Mouse (Mus musculus): ENCODE measurements around the gene Klrc2. TPM values are rescaled to one million over a fixed set of nuclear protein-coding genes. Genes with fewer than 3 reads are reported as not detected.
"Not testable (repeated sequence)": the region's sequence is repeated elsewhere in the genome, so short reads cannot be mapped to it uniquely, and the experiment has no call there.

Klrc2 gene
- total RNA-seq (2014; rRNA removed) (not detected in 2 replicates), polyA plus RNA-seq (2015; fragmentation: Nextera tagmentation; extraction: Ambion mirVana) (not detected in 2 replicates)

GRCm38 (mm10) chr6:129660589-129660988, at the start of gene Klrc2:
TSS of gene Klrc2 (minus strand) at chr6:129660689.
- H3K9me3 ChIP-seq (ENCODE audit: low read length); H3K36me3 ChIP-seq (ENCODE audit: insufficient read depth); H3K4me3 ChIP-seq (ENCODE audit: low read depth, low read length); H3K4me1 ChIP-seq (ENCODE audit: insufficient read depth); ATAC-seq; H3K27ac ChIP-seq (ENCODE audit: low read depth, low read length); H3K27me3 ChIP-seq (ENCODE audit: insufficient read depth, low read length); DNase-seq; H3K9ac ChIP-seq; H3K4me2 ChIP-seq (ENCODE audit: low read depth): not testable (repeated sequence)
- 78% methylated on average over 4 of the region's 4 CpGs for WGBS

DNA sequence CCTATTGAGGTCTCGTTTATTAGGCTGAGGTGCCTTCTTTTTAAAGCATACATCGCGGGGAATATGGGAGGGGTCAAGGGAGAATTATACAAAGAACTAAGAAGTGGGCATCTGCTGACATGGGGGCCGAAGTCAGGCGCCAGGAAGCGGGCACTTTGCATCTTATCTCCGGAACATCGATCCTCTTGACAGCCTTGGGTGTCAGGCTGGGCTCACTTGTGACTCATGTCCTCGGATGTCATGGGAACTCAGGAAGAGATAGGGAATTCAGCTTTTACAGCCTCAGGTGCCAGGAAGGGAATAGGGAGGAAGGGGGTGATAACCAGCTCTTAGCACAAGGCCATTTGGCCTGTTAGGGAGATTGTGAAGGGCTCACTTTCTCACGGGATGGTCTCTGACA, 30.9 kb upstream of the Klrc2 start:
- not testable (repeated sequence) for H3K9ac ChIP-seq; H3K36me3 ChIP-seq (ENCODE audit: insufficient read depth); H3K4me1 ChIP-seq (ENCODE audit: insufficient read depth); H3K27me3 ChIP-seq (ENCODE audit: insufficient read depth, low read length); H3K4me3 ChIP-seq (ENCODE audit: low read depth, low read length); H3K4me2 ChIP-seq (ENCODE audit: low read depth); ATAC-seq; H3K9me3 ChIP-seq (ENCODE audit: low read length); DNase-seq; H3K27ac ChIP-seq (ENCODE audit: low read depth, low read length)
- WGBS: 87% methylated on average over 10 of the region's 10 CpGs

DNA sequence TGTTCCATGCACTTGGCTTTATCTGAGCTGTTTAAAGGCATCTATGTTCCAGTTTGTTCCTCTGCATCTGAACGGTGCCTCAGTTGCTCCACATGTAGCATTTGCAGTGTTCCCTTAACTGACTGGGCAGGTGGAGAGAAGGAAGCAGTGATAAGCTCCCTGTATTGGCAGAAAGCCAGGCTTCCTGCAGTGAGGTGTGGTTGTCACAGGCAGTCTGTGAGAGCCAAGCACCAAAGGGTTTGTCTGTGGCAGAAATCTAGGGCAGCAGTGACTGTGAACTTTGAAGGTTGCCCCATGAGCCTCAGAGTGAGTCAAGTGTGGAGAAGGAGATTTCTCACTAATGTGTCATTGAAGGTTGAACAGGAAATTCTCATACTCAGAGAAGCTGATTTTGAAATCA, 19.9 kb upstream of the Klrc2 start:
- Histone ChIP-seq H3K4me2 (ENCODE audit: low read depth) (no peak overlapping the region), H3K9me3 (ENCODE audit: low read length) (no peaks in the 10 kb centered on the region), H3K4me3 (ENCODE audit: low read depth, low read length) (no peak overlapping the region), H3K27ac (ENCODE audit: low read depth, low read length) (no peak overlapping the region), H3K9ac (no peak overlapping the region), H3K4me1 (ENCODE audit: insufficient read depth) (no peaks in the 10 kb centered on the region), H3K36me3 (ENCODE audit: insufficient read depth) (no peaks in the 10 kb centered on the region), H3K27me3 (ENCODE audit: insufficient read depth, low read length) (no peaks in the 10 kb centered on the region)
- no peak for TF ChIP-seq CTCF (IDR thresholded peaks at IDR 0.05; ENCODE audit: low read depth)
- 78% methylated on average over 1 of the region's 1 CpGs for WGBS
- DNase-seq (no peak), ATAC-seq (no peak)

DNA sequence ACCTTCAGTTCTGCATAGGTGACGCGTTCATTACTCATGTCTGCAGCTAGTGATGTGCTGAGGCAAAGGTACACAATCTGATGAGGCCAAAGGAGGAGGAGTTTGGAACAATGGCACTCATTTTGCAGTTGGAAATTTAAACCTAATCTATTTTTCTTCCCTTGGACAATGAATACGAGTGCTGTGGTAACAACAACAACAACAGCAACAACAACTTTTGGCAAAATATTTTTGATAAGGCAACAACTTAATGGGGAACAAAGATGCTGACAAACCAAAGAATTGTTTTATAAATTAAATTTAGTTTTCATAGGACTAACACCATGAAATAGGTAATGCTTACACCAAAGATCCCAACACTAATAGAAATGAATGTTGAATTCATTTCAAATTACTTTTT, 18.4 kb upstream of the Klrc2 start, which contains the start of gene Klrc1:
Klrc1 (minus strand) TSS at position 101 of the 400 bp plus-strand sequence.
- no peak for DNase-seq
- no peak within 1 kb of the TSS for H3K4me2 ChIP-seq (ENCODE audit: low read depth)
- H3K9me3 ChIP-seq (ENCODE audit: low read length): no peaks in the 10 kb centered on the region
- TF ChIP-seq CTCF (IDR thresholded peaks at IDR 0.05; ENCODE audit: low read depth): no peak
- H3K36me3 ChIP-seq (ENCODE audit: insufficient read depth): no peaks in the 10 kb centered on the region
- no peak within 1 kb of the TSS for H3K4me3 ChIP-seq (ENCODE audit: low read depth, low read length)
- H3K4me1 ChIP-seq (ENCODE audit: insufficient read depth): no peaks in the 10 kb centered on the region
- no peaks in the 10 kb centered on the region for H3K27me3 ChIP-seq (ENCODE audit: insufficient read depth, low read length)
- ATAC-seq: no peak
- WGBS: 88% methylated on average over 3 of the region's 3 CpGs
- no peak within 1 kb of the TSS for H3K9ac ChIP-seq
- no peak within 1 kb of the TSS for H3K27ac ChIP-seq (ENCODE audit: low read depth, low read length)

DNA sequence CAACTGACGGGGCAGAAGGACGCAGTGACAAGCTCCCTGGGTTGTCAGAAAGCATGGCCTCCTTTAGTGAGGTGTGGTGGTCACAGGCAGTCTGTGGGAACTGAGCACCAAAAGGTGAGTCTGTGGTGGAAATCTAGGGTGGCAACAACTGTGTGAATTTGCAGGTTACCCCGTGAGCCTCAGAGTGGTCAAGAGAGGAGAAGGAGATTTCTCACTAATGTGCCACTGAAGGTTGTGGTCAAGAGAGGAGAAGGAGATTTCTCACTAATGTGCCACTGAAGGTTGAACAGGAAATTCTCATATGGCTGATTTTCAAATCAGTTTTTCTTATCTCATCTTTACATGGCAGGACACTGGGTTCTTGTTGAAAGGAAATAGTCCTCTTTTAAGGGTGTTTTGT, 812 bp upstream of the Klrc2 start:
- not testable (repeated sequence) for H3K4me2 ChIP-seq (ENCODE audit: low read depth); H3K36me3 ChIP-seq (ENCODE audit: insufficient read depth); H3K27ac ChIP-seq (ENCODE audit: low read depth, low read length); H3K27me3 ChIP-seq (ENCODE audit: insufficient read depth, low read length); H3K9ac ChIP-seq; H3K9me3 ChIP-seq (ENCODE audit: low read length); DNase-seq; ATAC-seq; H3K4me1 ChIP-seq (ENCODE audit: insufficient read depth); H3K4me3 ChIP-seq (ENCODE audit: low read depth, low read length)
- no CpG with 5 or more reads among the region's 3 CpGs for WGBS

- DNase-seq; H3K36me3 ChIP-seq (ENCODE audit: insufficient read depth): not testable (repeated sequence)
- 100% methylated on average over 1 of the region's 3 CpGs for WGBS
Observed at GRCm38 (mm10) chr6:129644054-129644453, 16.4 kb downstream of the Klrc2 start.

GRCm38 (mm10) chr6:129643237-129643636, 17.3 kb downstream of the Klrc2 start, which contains the start of gene Klrc3:
TSS of gene Klrc3 (minus strand) at chr6:129643337.
- H3K4me3 ChIP-seq (ENCODE audit: low read depth, low read length); H3K4me1 ChIP-seq (ENCODE audit: insufficient read depth); DNase-seq; H3K9me3 ChIP-seq (ENCODE audit: low read length); H3K27ac ChIP-seq (ENCODE audit: low read depth, low read length); H3K27me3 ChIP-seq (ENCODE audit: insufficient read depth, low read length); H3K9ac ChIP-seq; H3K4me2 ChIP-seq (ENCODE audit: low read depth); H3K36me3 ChIP-seq (ENCODE audit: insufficient read depth); ATAC-seq: not testable (repeated sequence)
- WGBS: 77% methylated on average over 3 of the region's 3 CpGs

More at GRCm38 (mm10) chr6:129644054-129644453, 16.4 kb downstream of the Klrc2 start:
- not testable (repeated sequence) for H3K4me2 ChIP-seq (ENCODE audit: low read depth); ATAC-seq; H3K4me1 ChIP-seq (ENCODE audit: insufficient read depth); H3K27ac ChIP-seq (ENCODE audit: low read depth, low read length); H3K27me3 ChIP-seq (ENCODE audit: insufficient read depth, low read length); H3K9ac ChIP-seq; H3K4me3 ChIP-seq (ENCODE audit: low read depth, low read length); H3K9me3 ChIP-seq (ENCODE audit: low read length)

DNA sequence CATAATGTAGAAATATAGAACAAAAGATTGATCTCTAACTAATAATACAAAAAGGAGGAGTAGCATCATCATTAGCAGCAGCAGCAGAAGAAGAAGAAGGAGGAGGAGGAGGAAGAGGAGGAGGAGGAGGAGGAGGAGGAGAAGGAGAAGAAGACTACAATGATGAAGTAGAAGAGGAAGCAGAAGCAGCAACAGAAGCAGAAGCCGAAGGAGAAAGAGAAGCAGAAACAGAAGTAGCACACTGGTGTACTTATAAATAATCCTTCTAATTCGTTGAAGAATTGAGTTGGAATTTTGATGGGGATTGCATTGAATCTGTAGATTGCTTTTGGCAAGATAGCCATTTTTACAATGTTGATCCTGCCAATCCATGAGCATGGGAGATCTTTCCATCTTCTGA, 29.4 kb downstream of the Klrc2 start:
- WGBS: 83% methylated on average over 2 of the region's 2 CpGs
- not testable (repeated sequence) for H3K9ac ChIP-seq

More for the DNA sequence above, 29.4 kb downstream of the Klrc2 start:
- ATAC-seq; H3K27me3 ChIP-seq (ENCODE audit: insufficient read depth, low read length); DNase-seq; H3K27ac ChIP-seq (ENCODE audit: low read depth, low read length); H3K4me2 ChIP-seq (ENCODE audit: low read depth); H3K36me3 ChIP-seq (ENCODE audit: insufficient read depth); H3K4me1 ChIP-seq (ENCODE audit: insufficient read depth); H3K9me3 ChIP-seq (ENCODE audit: low read length); H3K4me3 ChIP-seq (ENCODE audit: low read depth, low read length): not testable (repeated sequence)

All from forebrain, postnatal 0 days (tissue).